Mouse (Mus musculus) adrenal gland, adult 18-20 months (tissue): Measurements from ENCODE around the gene Lrrc38. TPM values are rescaled to one million over a fixed set of nuclear protein-coding genes. Genes with fewer than 3 reads are reported as not detected.
A peak's percentile ranks its signal among the peaks of the same experiment; 100 is the strongest.
"Not testable (repeated sequence)": the region's sequence is repeated elsewhere in the genome, so short reads cannot be mapped to it uniquely, and the experiment has no call there.

Experiments
- DNase-seq, 2 experiments: peaks; one replicate each; pipeline ENCODE4 v3.0.0; 2021 to 2022; ENCODE audit warnings: low spot score in 2 of 2
- long read RNA-seq, 2 experiments: library from polyadenylated mRNA; stranded (forward); transcript quantifications; one replicate each; pipeline ENCODE4 v2.0.0; 2021
- total RNA-seq, 2 experiments: library from RNA; stranded (reverse); gene quantifications; 1 replicate in 1 of 2; 2 replicates in 1 of 2; pipeline ENCODE4 v1.2.3; 2021

Gene Lrrc38
- total RNA-seq: under 1 TPM in 1 of 2 experiments, not detected in 1; 0.43 TPM
- long read RNA-seq, experiment 1: 0 reads
- long read RNA-seq, experiment 2, partial matches to known transcripts: 0 of 1 reads
- long read RNA-seq, experiment 2, other reads (novel, unspliced or antisense): 0 of 1 reads

- DNase-seq: peak; percentile 16 to 18
Measured at GRCm38 (mm10) chr4:143349484-143349906, at the start of gene Lrrc38. Gene Lrrc38 (plus strand): TSS chr4:143349757.

GRCm38 (mm10) chr4:143300113-143300688 lies 49.4 kb upstream of the Lrrc38 start:
- no peak for DNase-seq

- DNase-seq: no peak
Measured at GRCm38 (mm10) chr4:143301042-143301441, 48.5 kb upstream of the Lrrc38 start.

DNA sequence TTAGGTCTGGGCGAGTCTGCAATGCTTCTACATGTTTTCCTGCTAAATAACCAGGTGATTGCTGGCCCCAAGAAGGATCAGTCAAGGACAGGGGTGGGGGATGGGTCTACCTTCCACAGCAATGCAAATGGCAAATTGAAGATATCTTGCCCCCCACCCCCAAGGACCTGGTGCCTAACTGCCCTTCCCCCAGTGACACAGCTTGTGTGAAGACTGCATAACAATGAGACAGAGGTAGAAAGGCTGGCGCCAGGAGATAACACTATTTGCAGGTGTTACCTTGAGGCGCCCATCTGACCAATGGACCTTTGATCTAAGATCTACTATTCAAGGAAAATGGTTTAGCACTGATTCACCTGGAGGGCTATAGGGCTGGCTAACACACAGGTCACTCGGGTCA lies 47.7 kb upstream of the Lrrc38 start:
- no peak for DNase-seq

DNA sequence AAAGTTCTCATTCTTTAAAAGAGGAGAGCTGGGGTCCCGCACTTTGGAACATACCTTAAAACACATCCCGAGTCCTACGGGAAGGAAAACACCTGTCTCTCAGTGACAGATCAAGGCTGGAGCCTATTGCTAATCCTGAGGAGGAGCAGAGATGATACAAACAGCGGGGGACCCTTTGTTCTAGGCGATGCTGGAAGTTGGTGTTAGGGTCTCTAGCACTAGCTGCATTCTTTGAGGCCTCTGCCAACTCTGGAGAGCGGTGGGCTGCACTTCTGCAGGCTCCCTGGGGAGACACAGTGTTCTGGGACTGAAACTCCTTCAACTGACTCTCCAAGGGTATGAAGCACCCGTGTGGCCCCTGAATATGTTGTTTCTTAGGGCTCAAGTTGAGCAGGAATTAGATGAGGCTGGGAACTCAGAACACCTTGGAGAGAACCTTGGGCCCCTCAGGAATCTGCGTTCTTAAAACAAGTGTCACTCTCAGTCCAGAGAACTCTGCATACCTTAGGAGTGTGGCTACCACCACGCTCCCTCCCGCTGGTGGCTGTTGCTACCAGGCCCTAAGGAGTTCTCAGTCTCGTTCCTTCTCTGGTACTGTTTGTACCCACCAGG lies 47.2 kb upstream of the Lrrc38 start:
- DNase-seq: no peak

DNA sequence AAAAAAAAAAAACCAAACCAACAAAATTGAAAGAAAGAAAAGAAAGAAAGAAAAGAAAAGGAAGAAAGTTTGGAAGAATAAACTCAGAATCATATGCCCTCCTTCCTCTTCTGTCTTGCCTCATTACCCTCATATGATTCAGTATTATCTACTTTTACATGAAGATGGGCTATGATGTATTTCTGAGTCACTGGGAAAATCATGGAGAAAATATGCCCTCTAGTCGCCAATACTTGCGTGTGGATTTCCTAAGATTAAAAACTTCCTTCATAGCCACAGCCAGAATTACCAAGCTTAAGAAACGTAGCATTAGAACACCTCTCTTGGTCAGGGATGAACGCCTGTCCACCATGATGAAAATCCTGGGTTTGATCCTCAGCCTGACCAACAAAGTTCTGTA lies 44.5 kb upstream of the Lrrc38 start:
- DNase-seq: no peak

GRCm38 (mm10) chr4:143305987-143306772 lies 43.4 kb upstream of the Lrrc38 start:
- no peak for DNase-seq

DNA sequence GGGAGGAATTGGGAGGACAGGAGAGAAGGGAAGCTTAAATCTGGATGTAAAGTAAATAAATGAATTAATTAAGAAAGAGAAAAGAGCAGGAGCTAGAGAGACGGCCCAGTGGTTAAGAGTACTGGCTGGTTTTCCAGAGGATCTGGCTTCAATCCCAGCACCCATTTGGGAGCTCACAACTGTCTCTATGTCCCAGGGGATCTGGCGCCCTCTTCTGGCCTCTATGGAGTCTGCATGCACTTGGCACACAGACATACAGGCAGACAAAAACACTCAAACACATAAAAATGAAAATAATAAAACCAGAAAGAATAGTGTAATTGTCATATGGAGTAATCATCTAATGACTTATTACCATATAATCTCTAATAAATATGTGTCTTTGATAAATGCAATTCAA lies 38.2 kb upstream of the Lrrc38 start:
- peak; percentile 15 to 30 for DNase-seq

- DNase-seq: no peak
Measured at GRCm38 (mm10) chr4:143313299-143313698, 36.3 kb upstream of the Lrrc38 start.

DNA sequence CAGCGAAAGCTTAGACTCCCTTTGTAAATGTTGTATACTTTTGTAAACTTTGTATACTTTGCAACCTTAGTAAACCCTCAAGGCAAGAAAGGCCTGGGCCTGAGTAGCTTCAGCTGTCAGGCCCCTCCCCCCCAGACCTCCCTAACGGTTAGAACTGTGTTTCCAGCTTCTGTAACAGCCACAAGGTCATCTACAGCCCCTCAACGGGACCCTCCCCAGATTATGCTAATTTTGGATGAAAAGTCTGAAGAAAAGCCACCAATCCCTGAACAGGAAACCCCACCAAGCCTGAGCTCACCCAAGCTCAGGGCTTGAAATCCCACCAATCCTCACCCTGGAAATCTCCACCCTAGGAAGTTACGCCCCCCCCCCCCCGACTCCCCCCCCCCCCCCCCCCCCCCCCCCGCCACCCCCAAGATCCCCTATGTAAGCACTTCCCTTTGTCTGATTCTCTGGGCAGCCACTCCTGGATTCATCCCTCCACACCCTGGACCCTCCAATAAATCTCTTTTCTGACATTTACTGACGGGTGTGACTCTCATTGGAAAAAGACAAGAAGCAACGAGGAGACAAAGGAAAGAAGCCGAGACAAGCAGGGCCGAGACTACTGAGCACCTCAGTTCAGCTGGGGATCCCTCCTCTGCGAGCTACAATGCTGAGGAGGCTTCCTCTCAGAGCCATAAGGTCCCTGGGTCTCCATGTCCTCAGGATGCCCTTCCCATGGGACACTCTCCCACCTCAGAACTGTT lies 25.2 kb upstream of the Lrrc38 start:
- DNase-seq: no peak

DNA sequence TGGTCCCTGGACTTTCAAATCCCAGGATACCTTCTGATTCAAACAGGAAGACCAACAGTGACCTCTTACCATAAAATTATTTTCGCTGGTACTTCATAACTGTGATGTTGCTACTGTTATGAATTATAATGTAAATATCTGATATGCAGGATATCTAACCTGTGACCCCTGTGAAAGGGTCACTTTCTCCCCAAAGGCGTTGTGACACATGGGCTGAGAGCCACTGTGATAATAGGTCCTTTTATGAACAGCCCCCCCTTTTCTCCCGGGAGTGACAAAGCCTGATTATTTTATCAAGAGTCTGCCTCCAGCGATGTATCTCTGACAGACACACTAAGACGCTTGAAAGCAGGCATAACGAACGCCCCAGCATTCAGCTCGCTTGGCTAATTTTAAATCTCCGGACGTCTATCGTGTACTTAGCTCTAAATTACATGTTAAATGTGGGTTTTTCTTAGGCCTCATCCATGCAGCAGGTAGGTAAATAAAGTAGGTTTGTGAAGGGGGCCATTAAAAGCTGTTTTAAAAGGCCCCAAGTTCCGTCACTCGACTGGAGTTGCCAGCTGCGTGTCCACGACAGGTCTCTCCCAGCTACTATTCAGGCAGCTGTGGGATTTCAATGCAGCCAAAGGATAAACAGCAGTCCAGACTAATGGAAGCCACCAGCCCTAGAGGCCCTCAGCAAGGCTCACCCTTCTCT lies 24.5 kb upstream of the Lrrc38 start:
- DNase-seq: no peak

DNA sequence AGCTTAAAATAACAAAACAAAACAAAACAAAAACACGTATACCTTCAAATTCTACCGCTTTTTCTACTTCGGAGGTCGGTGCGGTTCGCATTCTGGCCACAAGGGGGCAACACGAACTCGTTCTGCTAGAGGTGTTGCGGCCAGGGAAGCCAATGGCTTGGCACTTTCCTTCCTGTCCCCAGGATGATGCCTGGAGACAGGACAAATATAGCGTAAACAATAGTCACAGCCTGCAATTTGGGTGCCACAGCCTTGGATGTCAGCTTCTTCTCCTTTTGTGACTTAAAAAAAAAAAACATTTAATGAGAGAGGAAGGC lies 24.0 kb upstream of the Lrrc38 start:
- DNase-seq: peak; percentile 78 to 80

- no peak for DNase-seq
Measured at GRCm38 (mm10) chr4:143330566-143330965, 19.0 kb upstream of the Lrrc38 start.

- no peak for DNase-seq
Measured at GRCm38 (mm10) chr4:143331787-143332186, 17.8 kb upstream of the Lrrc38 start.

- DNase-seq: no peak
Measured at GRCm38 (mm10) chr4:143334145-143334544, 15.4 kb upstream of the Lrrc38 start.

DNA sequence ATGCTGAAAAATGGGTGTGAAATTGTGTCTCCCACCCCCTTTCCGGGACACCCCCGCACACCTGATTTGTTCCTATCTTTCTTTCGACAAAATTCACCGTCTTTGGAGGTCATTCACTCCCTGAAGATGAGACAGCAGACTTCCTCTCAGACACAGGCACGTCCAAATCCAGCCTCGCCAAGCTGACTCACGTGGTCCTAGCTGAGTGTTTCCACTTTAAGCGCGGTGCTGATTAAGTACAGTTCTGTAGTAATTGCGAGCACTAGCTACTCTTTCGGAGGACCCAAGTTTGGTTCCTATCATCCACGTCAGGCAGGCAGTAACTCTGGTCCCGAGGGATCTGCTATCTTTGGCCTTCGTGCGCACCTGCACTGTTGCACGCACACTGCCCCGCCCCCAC lies 14.6 kb upstream of the Lrrc38 start:
- no peak for DNase-seq

- DNase-seq: no peak
Measured at GRCm38 (mm10) chr4:143336096-143336495, 13.5 kb upstream of the Lrrc38 start.

DNA sequence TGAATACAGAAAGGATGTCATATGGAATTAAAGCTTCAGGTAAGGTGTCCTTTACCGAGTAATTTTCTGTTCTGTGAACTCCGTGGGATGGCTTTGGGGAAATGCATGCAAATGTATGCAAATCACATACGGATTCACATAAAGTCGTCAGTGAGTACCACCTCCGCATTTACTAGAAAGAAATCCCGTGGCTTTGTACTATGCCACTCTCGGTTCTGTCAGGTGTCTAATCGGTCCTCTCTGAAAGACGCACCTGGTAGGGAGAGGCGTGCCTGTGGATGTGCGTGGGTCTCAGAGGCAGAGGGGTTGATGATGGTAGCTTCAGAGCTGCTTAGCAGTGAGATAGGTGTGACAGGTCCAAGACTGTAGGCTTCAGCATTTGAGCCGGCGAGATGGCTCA lies 9.7 kb upstream of the Lrrc38 start:
- no peak for DNase-seq

- DNase-seq: no peak
Measured at GRCm38 (mm10) chr4:143341470-143341869, 8.1 kb upstream of the Lrrc38 start.

- DNase-seq: not testable (repeated sequence)
Measured at GRCm38 (mm10) chr4:143345491-143345890, 4.1 kb upstream of the Lrrc38 start.

GRCm38 (mm10) chr4:143348678-143349077 lies 879 bp upstream of the Lrrc38 start:
- no peak for DNase-seq
